Mouse (Mus musculus): ENCODE measurements around the gene Sh3kbp1.

Gene Sh3kbp1

GRCm38 (mm10) chrX:159735513-159736099, 108.5 kb downstream of the Sh3kbp1 start:
- DNase-seq (ENCODE audit: extremely low read depth, insufficient read length, low spot score): no peak

DNA sequence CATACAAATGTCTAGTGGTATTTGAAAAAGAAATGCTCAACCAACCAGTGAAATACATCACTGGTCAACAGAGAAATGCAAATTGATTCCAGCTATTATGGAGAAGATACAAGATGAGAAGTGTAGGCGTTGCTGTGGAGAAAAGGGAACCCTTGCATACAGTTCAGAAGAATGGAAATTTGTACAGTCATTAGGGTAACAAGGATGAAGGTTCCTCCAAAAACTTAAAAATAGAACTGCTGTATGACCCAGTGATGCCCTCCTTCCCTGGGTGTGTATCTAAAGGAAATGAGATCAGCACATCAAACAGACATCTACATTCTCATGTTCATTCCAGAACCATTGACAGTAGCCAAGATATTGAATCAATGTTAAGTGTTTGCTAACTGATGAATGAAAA, 110.3 kb downstream of the Sh3kbp1 start:
- DNase-seq (ENCODE audit: extremely low read depth, insufficient read length, low spot score): no peak

DNA sequence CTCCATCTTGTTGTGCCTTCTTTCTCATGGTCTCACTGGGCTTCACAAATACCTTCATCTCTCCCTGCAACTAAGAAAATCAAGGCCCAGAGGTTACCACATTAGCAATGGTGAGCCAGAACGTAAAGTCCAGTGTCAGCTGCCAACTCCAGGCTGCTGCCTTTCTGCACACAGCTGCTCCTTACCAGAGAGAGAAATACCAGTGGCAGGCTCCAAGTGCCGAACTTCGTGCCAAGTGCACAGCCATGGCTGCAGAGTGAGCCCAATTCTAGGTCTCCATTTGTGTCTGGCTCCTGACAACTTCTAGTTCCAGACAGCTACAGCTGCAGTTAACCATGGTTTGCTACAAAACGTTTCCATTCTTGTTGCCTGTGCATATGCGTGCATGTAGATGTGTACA, 117.0 kb downstream of the Sh3kbp1 start:
- no peak for DNase-seq (ENCODE audit: extremely low read depth, insufficient read length, low spot score)

DNA sequence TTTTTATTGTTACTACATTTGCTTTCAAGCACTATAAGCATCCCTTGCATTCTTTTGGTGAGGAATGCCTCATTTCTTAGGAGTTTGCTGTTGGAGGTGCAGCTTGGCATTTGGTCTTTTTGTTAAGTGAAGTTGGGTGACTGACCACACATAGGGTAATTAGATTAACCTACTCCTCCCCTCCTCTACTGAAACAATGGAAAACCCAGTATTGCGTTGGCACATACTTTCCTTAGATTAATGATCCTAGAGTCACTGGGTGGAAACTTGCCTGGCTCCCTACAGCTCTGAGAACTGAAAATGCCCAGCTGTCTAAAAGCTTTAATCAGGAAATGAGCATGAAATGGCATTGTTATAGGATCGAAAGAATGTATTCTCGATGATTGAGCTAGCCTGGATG, 117.5 kb downstream of the Sh3kbp1 start:
- DNase-seq (ENCODE audit: extremely low read depth, insufficient read length, low spot score): no peak

GRCm38 (mm10) chrX:159751834-159752233, 124.8 kb downstream of the Sh3kbp1 start:
- DNase-seq (ENCODE audit: extremely low read depth, insufficient read length, low spot score): no peak

GRCm38 (mm10) chrX:159756261-159756660, 129.2 kb downstream of the Sh3kbp1 start:
- no peak for DNase-seq (ENCODE audit: extremely low read depth, insufficient read length, low spot score)

GRCm38 (mm10) chrX:159756901-159757821, 130.1 kb downstream of the Sh3kbp1 start:
- DNase-seq (ENCODE audit: extremely low read depth, insufficient read length, low spot score): no peak

DNA sequence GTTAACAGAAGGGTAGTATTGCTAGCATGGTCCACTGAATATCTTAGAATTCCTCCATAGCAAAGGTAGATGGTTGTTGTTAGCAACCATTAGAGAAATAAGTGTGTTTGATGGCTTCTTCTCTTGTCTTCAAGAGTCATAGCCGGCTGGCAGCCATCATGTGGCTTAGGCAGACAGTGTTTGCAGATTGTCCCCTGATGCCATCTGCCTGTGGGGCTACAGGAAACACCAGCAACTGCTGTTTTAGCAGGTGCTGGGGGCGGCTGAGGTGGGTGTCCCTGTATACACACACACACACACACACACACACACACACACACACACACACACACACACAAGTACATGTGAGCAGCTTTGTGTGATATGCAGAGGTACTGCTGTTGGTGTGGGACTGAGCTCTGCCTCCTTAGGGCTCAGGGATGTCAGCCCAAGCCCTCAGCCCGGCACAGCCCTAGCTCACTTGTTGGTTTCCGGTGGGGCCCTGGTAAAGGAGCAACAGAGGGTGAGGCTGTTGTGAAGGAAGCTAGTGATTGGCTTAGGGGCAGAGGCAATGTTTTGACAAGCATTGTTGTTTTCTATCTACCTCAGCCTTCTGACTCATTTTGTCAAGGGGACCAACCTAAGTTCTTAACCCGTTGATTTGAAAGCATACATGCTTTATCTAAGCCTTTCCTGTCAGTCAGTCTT, 130.9 kb downstream of the Sh3kbp1 start:
- no peak for DNase-seq (ENCODE audit: extremely low read depth, insufficient read length, low spot score)

- DNase-seq (ENCODE audit: extremely low read depth, insufficient read length, low spot score): no peak
Observed at GRCm38 (mm10) chrX:159763801-159764200, 136.7 kb downstream of the Sh3kbp1 start.

- no peak for DNase-seq (ENCODE audit: extremely low read depth, insufficient read length, low spot score)
Observed at GRCm38 (mm10) chrX:159765850-159766249, 138.8 kb downstream of the Sh3kbp1 start.

- DNase-seq (ENCODE audit: extremely low read depth, insufficient read length, low spot score): no peak
Observed at GRCm38 (mm10) chrX:159769005-159769404, 141.9 kb downstream of the Sh3kbp1 start.

GRCm38 (mm10) chrX:159769773-159770172, 142.7 kb downstream of the Sh3kbp1 start:
- DNase-seq (ENCODE audit: extremely low read depth, insufficient read length, low spot score): no peak

- DNase-seq (ENCODE audit: extremely low read depth, insufficient read length, low spot score): no peak
Observed at GRCm38 (mm10) chrX:159772137-159772536, 145.1 kb downstream of the Sh3kbp1 start.

- DNase-seq (ENCODE audit: extremely low read depth, insufficient read length, low spot score): no peak
Observed at GRCm38 (mm10) chrX:159775042-159775441, 148.0 kb downstream of the Sh3kbp1 start.

- DNase-seq (ENCODE audit: extremely low read depth, insufficient read length, low spot score): no peak
Observed at GRCm38 (mm10) chrX:159778787-159779186, 151.7 kb downstream of the Sh3kbp1 start.

GRCm38 (mm10) chrX:159790516-159790915, 163.4 kb downstream of the Sh3kbp1 start:
- DNase-seq (ENCODE audit: extremely low read depth, insufficient read length, low spot score): no peak

GRCm38 (mm10) chrX:159795603-159796002, 168.5 kb downstream of the Sh3kbp1 start:
- no peak for DNase-seq (ENCODE audit: extremely low read depth, insufficient read length, low spot score)

DNA sequence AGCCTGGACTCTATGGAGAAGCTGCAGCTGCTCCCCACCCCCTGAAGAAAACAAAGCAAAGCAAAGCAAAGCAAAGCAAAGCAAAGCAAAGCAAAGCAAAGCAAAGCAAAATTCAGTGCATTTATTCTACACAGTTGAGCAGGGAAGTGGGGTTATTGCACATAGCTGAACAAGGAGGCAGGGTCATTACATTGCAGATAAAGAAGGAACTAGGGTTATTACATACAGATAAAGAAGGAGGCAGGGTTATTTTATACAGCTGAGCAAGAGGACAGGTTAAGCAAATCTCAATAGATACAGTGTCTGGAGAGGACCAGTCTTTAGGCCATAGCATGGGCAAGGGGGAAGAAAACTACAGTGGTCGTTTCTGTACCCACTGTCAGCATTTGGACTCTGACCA, 177.3 kb downstream of the Sh3kbp1 start:
- DNase-seq (ENCODE audit: extremely low read depth, insufficient read length, low spot score): no peak

DNA sequence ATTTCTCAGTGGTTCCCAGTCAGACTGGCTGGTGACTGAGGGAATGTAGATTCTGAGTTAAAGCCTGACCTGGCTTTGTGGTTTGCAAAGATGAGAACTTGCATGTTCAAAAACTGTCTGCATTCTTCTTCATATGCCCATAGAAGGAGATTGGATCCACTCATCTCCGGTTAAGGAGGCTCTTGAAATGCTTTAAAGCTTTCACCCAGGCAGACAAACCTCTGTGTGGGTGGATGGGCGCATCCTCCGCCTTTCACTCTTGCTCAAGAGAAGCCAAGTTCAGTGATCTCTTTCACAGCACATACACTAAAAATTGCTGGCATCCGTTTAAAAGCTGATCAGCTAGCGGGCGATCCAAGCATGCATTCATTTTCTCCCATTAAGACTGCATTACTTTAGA, 182.4 kb downstream of the Sh3kbp1 start:
- no peak for DNase-seq (ENCODE audit: extremely low read depth, insufficient read length, low spot score)

- DNase-seq (ENCODE audit: extremely low read depth, insufficient read length, low spot score): no peak
Observed at GRCm38 (mm10) chrX:159810469-159810868, 183.4 kb downstream of the Sh3kbp1 start.

DNA sequence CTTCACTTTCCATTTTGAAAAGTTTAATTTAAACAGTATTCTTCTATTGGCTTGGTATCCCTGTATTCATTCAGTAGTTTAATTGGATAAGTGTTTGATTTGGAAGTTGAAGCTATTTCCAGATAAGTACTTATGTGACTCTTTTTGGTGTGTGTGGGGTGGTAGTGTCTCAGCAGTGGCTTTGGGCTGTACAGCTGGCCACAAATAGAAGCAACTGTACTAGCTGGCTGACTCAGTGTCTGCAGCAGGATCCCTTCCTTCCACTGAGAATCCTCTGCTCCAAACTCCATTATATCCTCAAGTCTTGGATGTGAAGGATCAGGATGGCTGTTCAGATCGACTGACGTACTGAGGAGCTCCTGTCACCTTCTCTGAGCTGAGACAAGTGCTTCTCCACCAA, 190.4 kb downstream of the Sh3kbp1 start:
- DNase-seq (ENCODE audit: extremely low read depth, insufficient read length, low spot score): no peak

- no peak for DNase-seq (ENCODE audit: extremely low read depth, insufficient read length, low spot score)
Observed at GRCm38 (mm10) chrX:159828135-159828534, 201.1 kb downstream of the Sh3kbp1 start.
